Mouse (Mus musculus): ENCODE results near the gene Capn11. TPM values are rescaled to one million over a fixed set of nuclear protein-coding genes. Genes with fewer than 3 reads are reported as not detected.
A peak's percentile ranks its signal among the peaks of the same experiment; 100 is the strongest.

Gene Capn11
- polyA plus RNA-seq, 1 experiment from 2014 or later: not detected

DNA sequence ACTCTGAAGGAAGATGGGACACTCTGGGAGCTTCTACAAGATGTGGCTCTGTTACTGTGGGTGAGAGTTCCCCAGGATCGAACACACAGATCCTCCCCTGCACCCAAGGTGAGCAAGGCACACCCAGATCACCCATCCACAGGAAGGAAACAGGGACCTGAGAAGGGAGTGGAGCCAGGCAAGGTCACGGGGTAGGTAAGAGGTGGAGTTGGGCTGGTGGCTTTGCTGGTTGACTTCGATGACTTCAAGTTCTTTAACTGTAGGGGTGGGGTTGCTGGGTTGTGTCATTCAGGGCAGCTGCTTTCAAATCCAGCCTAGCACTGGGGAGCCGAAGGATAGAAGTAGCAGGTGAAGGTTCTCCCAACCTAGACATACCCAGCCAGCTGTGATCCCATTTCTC lies 23.7 kb upstream of the Capn11 start:
- ATAC-seq (ENCODE audit: insufficient read depth): no peak
- Histone ChIP-seq H3K4me3 (ENCODE audit: low read depth, low read length) (no peak overlapping the region), H3K4me1 (ENCODE audit: insufficient read depth) (peaks cover 17% of the 10 kb centered on the region), H3K27ac (ENCODE audit: low read depth) (no peak overlapping the region), H3K27me3 (ENCODE audit: insufficient read depth, low read length) (no peaks in the 10 kb centered on the region), H3K4me2 (no peak overlapping the region), H3K9ac (no peak overlapping the region), H3K9me3 (ENCODE audit: low read depth, low read length) (no peaks in the 10 kb centered on the region), H3K36me3 (ENCODE audit: insufficient read depth) (peaks cover 15% of the 10 kb centered on the region; the same call in 1 of the 2 replicates)
- 91% methylated on average over 4 of the region's 4 CpGs for WGBS
- DNase-seq: no peak
- no peak for TF ChIP-seq CTCF (IDR thresholded peaks at IDR 0.05; ENCODE audit: low read depth)

DNA sequence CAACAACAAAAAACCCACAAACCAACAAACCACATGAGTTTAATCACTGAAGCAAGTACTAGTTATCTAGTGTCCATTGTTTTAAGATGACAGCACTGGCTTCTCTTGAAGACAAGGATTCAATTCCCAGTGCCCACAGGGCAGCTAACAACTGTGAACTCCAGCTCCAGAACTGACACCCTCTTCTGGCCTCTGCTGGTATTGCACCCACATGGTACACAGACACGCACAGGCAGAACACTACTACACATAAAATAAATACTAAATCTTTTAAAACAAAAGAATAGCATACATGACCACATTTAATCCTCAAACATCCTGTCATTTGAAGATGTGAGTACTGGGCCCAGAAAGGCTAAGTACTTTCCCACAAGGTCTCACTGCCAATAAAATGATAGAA lies 22.5 kb upstream of the Capn11 start:
- ATAC-seq (ENCODE audit: insufficient read depth): no peak
- Histone ChIP-seq H3K9ac (no peak overlapping the region), H3K4me3 (ENCODE audit: low read depth, low read length) (no peak overlapping the region), H3K4me1 (ENCODE audit: insufficient read depth) (peaks cover 8% of the 10 kb centered on the region; the same call in 1 of the 2 replicates), H3K27ac (ENCODE audit: low read depth) (no peak overlapping the region), H3K9me3 (ENCODE audit: low read depth, low read length) (no peaks in the 10 kb centered on the region), H3K4me2 (no peak overlapping the region), H3K36me3 (ENCODE audit: insufficient read depth) (peaks cover 25% of the 10 kb centered on the region; the same call in 1 of the 2 replicates), H3K27me3 (ENCODE audit: insufficient read depth, low read length) (no peaks in the 10 kb centered on the region)
- no peak for DNase-seq
- TF ChIP-seq CTCF (IDR thresholded peaks at IDR 0.05; ENCODE audit: low read depth): peak; percentile 56
- WGBS: 94% methylated on average over 1 of the region's 1 CpGs

DNA sequence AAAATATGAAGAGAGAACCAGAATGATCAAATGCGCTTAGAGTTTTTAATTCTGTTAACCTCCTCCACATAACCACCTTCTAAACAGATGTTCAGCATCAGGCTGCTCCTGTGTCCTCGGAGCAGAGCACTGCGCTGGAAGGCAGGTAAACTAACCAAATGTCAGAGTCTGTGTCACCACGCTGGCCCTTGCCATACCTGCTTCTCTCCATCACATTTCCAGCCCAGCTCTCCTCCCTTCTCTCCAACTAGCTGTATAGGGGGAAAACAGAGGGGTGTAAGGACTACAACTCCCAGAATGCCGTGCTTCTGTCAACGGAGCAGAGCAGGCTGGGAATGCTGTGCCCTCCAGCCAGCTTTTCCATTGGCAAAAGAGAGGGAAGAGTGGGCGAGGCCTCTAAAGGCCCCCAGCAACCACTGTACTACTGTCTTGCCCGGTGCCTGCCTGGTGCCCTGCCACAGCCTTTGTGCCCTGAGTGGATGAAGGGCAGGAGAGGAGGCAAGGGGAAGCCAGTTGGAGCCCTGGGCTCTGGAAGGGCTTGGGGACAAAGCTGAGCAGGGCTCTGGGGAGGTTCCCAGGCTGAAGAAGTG lies 21.4 kb upstream of the Capn11 start:
- WGBS: 51% methylated on average over 8 of the region's 8 CpGs
- no peak for TF ChIP-seq CTCF (IDR thresholded peaks at IDR 0.05; ENCODE audit: low read depth)
- 0 out of 2 replicates have a peak overlapping the region, but pooled peaks have one; percentile 2 for H3K4me3 ChIP-seq (ENCODE audit: low read depth, low read length)
- ATAC-seq (ENCODE audit: insufficient read depth): peak; percentile 51; the same call in 1 of the 2 replicates
- peak; percentile 76 for DNase-seq
- H3K4me1 ChIP-seq (ENCODE audit: insufficient read depth): peaks cover 8% of the 10 kb centered on the region; the same call in 1 of the 2 replicates
- peak overlapping the region; percentile 34 for H3K4me2 ChIP-seq
- H3K9ac ChIP-seq: 0 out of 2 replicates have a peak overlapping the region, but pooled peaks have one; percentile 6
- no peak overlapping the region for H3K27ac ChIP-seq (ENCODE audit: low read depth)
- H3K9me3 ChIP-seq (ENCODE audit: low read depth, low read length): no peaks in the 10 kb centered on the region
- H3K36me3 ChIP-seq (ENCODE audit: insufficient read depth): peaks cover 36% of the 10 kb centered on the region
- no peaks in the 10 kb centered on the region for H3K27me3 ChIP-seq (ENCODE audit: insufficient read depth, low read length)

DNA sequence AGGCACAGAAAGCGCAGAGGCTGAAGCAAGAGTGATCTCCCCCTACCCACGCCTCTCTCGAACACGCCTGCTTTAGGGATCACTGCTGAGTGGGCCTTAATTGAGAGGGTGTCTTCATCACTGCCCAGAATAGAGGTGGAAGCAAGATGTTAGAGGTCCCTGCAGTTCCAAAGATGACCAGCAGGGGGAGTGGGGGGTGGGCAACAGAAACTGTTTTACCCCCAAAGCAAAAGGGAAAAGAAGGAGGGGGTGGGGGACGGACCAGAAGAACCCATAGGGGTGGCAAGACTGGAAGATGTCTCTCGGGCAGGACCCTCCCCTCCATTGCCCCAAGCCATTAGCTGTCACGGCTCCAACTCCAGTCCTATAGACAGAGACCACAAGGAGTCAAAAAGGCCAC lies 19.0 kb upstream of the Capn11 start:
- Histone ChIP-seq H3K36me3 (ENCODE audit: insufficient read depth) (peaks cover 55% of the 10 kb centered on the region), H3K9me3 (ENCODE audit: low read depth, low read length) (no peaks in the 10 kb centered on the region), H3K27ac (ENCODE audit: low read depth) (no peak overlapping the region), H3K4me3 (ENCODE audit: low read depth, low read length) (no peak overlapping the region), H3K9ac (no peak overlapping the region), H3K27me3 (ENCODE audit: insufficient read depth, low read length) (no peaks in the 10 kb centered on the region), H3K4me1 (ENCODE audit: insufficient read depth) (no peaks in the 10 kb centered on the region), H3K4me2 (no peak overlapping the region)
- 34% methylated on average over 7 of the region's 7 CpGs for WGBS
- peak; percentile 94 for TF ChIP-seq CTCF (IDR thresholded peaks at IDR 0.05; ENCODE audit: low read depth)
- peak; percentile 37 for DNase-seq
- no peak for ATAC-seq (ENCODE audit: insufficient read depth)

DNA sequence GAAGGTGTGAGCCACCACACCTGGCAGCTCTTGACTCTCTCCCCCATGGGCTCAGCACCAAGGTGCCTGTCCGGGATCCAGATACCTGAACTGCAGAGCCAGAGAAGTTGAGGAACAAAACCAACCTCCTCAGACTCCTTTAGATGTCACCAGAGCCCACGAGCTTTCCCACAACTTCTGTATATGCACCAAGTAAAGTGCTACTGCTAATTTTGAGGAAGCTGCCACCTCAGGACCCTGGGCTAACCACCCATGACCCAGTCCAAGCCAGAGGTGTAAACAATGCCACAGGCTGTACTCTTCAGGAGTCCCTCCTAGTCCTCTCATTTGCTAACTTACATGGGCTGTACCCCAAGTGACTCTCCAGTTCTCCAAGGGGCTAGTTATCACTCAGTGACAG lies 13.5 kb upstream of the Capn11 start:
- WGBS: 90% methylated on average over 2 of the region's 2 CpGs
- Histone ChIP-seq H3K4me3 (ENCODE audit: low read depth, low read length) (no peak overlapping the region), H3K9me3 (ENCODE audit: low read depth, low read length) (no peaks in the 10 kb centered on the region), H3K27me3 (ENCODE audit: insufficient read depth, low read length) (no peaks in the 10 kb centered on the region), H3K9ac (no peak overlapping the region), H3K27ac (ENCODE audit: low read depth) (no peak overlapping the region), H3K36me3 (ENCODE audit: insufficient read depth) (peaks cover 80% of the 10 kb centered on the region), H3K4me1 (ENCODE audit: insufficient read depth) (no peaks in the 10 kb centered on the region), H3K4me2 (no peak overlapping the region)
- DNase-seq (no peak), ATAC-seq (ENCODE audit: insufficient read depth) (no peak)
- no peak for TF ChIP-seq CTCF (IDR thresholded peaks at IDR 0.05; ENCODE audit: low read depth)

DNA sequence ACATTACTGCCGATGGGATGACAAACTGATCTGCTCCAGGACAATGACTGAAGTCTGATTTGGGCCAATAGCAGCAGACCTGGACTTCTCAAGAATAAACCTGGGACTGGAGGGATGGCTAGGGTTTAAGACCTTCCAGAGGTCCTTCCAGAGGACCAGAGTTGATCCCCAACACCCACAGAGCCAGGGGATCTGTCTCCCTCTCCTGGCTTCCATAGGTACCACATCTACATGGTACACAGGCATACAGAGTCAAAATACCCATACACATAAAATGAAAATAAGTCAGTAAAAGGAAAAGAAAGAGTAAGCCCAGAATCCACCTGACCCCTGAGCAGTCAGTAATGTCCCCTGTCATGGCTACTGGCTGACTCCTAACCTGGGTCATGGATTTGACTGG lies 12.7 kb upstream of the Capn11 start:
- no peaks in the 10 kb centered on the region for H3K4me1 ChIP-seq (ENCODE audit: insufficient read depth)
- no peaks in the 10 kb centered on the region for H3K27me3 ChIP-seq (ENCODE audit: insufficient read depth, low read length)
- H3K4me2 ChIP-seq: no peak overlapping the region
- H3K36me3 ChIP-seq (ENCODE audit: insufficient read depth): peaks cover 81% of the 10 kb centered on the region
- peak; percentile 53 for TF ChIP-seq CTCF (IDR thresholded peaks at IDR 0.05; ENCODE audit: low read depth)
- no peak overlapping the region for H3K4me3 ChIP-seq (ENCODE audit: low read depth, low read length)
- H3K9ac ChIP-seq: no peak overlapping the region
- ATAC-seq (ENCODE audit: insufficient read depth): no peak
- DNase-seq: peak; percentile 28
- WGBS: 72% methylated on average over 1 of the region's 1 CpGs
- H3K27ac ChIP-seq (ENCODE audit: low read depth): no peak overlapping the region
- no peaks in the 10 kb centered on the region for H3K9me3 ChIP-seq (ENCODE audit: low read depth, low read length)

DNA sequence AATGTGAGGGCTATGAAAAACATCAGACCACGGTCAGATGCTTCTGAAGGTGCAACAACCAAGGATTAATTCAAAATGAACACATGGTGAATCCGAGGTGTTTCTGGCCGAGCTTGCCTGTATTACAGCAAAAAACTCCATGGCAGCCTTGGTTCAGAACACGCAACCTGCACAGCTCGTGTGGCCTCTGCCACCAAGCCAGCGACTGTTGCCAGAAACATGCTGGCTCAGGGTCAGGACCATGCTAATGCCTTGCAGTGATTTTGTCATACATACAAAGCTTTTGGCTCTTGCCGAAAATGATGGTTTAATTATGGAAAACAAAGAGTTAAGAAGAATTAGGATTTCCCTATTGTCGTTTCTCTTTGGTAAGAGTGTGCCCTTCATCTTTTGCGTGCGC lies 8.9 kb upstream of the Capn11 start:
- 89% methylated on average over 10 of the region's 10 CpGs for WGBS
- H3K9me3 ChIP-seq (ENCODE audit: low read depth, low read length): no peaks in the 10 kb centered on the region
- no peak overlapping the region for H3K27ac ChIP-seq (ENCODE audit: low read depth)
- no peak overlapping the region for H3K4me3 ChIP-seq (ENCODE audit: low read depth, low read length)
- no peaks in the 10 kb centered on the region for H3K27me3 ChIP-seq (ENCODE audit: insufficient read depth, low read length)
- peaks cover 82% of the 10 kb centered on the region for H3K36me3 ChIP-seq (ENCODE audit: insufficient read depth)
- ATAC-seq (ENCODE audit: insufficient read depth) (no peak), DNase-seq (no peak)
- no peaks in the 10 kb centered on the region for H3K4me1 ChIP-seq (ENCODE audit: insufficient read depth)
- TF ChIP-seq CTCF (IDR thresholded peaks at IDR 0.05; ENCODE audit: low read depth): no peak
- H3K4me2 ChIP-seq: no peak overlapping the region
- H3K9ac ChIP-seq: no peak overlapping the region
